Mouse (Mus musculus): ENCODE results near the gene Ubqln1. TPM values are rescaled to one million over a fixed set of nuclear protein-coding genes. Genes with fewer than 3 reads are reported as not detected.

Ubqln1 gene
- total and polyA plus RNA-seq, 3 experiments = 78.1 to 105 (median 84.0) TPM

DNA sequence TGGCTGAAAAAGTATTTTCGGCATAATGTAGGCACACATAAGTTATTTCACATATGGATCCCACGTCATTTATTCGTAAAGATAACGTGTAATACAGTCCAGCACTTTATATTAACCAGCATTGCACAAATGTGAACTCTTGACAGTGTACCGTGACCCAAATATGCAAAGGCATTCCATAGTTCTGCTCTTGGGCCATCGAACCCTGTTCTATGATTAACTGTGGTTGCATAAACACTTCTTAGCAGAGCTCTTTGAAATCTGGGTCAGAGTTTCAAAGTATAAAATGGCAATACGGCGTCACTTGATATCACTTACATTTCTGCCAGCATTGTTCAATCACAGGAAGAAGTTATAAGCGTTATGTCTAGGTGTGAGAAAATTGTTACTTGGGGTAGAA is 942 bp upstream of the Ubqln1 start:
- Histone ChIP-seq H3K4me1 (ENCODE audit: insufficient read depth, low read depth, low read length) (peaks cover 32% of the 10 kb centered on the region), H3K9me3 (replicated peaks) (no peaks in the 10 kb centered on the region), H3K27me3 (ENCODE audit: insufficient read depth, low read length) (0 out of 2 replicates have a peak, but pooled peaks cover 2% of the 10 kb centered on the region), H3K36me3 (replicated peaks) (peaks cover 13% of the 10 kb centered on the region), H3K4me3 (ENCODE audit: low read depth, low read length) (peak overlapping the region; percentile 96)
- no peak for TF ChIP-seq TAL1 (conservative IDR thresholded peaks at IDR 0.05; ENCODE audit: low read depth, low read length)
- no peak for TF ChIP-seq GATA1 (IDR thresholded peaks at IDR 0.05; ENCODE audit: borderline replicate concordance, low read length)
- TF ChIP-seq POLR2AphosphoS5 (IDR thresholded peaks at IDR 0.05; ENCODE audit: insufficient replicate concordance, low read depth, low read length) = no peak
- TF ChIP-seq GATA2 (IDR thresholded peaks at IDR 0.05; ENCODE audit: borderline replicate concordance, low read depth, low read length) = no peak
- TF ChIP-seq CTCF (IDR thresholded peaks at IDR 0.05; ENCODE audit: low read depth, low read length) = no peak
- DNase-seq (ENCODE audit: low spot score) = no peak
- ATAC-seq (ENCODE audit: extremely low read depth, insufficient number of reproducible peaks, low FRiP score, poor library complexity, severe bottlenecking) = no peak

DNA sequence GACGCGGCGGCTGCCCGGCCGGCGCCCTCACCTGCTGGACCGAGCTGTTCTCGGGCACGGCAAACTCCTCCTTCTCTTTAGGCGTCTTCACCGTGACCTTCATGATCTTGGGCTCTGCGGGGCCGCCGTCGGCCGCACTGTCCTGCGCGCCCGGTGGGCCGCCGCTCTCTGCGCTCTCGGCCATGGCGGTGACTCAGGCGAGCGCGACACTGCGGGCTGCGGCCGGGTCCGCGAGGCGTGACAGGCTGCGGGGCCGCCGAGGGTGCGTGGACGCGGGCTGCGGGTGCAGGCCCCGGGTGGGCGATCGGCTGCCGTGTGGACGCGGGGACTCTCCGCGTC is 231 bp downstream of the Ubqln1 start:
- TF ChIP-seq GATA2 (IDR thresholded peaks at IDR 0.05; ENCODE audit: borderline replicate concordance, low read depth, low read length) (no peak), POLR2AphosphoS5 (IDR thresholded peaks at IDR 0.05; ENCODE audit: insufficient replicate concordance, low read depth, low read length) (no peak)
- Histone ChIP-seq H3K4me3 (ENCODE audit: low read depth, low read length) (peak overlapping the region; percentile 96), H3K27me3 (ENCODE audit: insufficient read depth, low read length) (no peaks in the 10 kb centered on the region), H3K9me3 (replicated peaks) (no peaks in the 10 kb centered on the region), H3K4me1 (ENCODE audit: insufficient read depth, low read depth, low read length) (peaks cover 40% of the 10 kb centered on the region), H3K36me3 (replicated peaks) (peaks cover 21% of the 10 kb centered on the region)
- DNase-seq (ENCODE audit: low spot score) (no peak), ATAC-seq (ENCODE audit: extremely low read depth, insufficient number of reproducible peaks, low FRiP score, poor library complexity, severe bottlenecking) (no peak)

GRCm38 (mm10) chr13:58214346-58215252 is 854 bp downstream of the Ubqln1 start:
- DNase-seq (ENCODE audit: low spot score) = peak; percentile 17
- Histone ChIP-seq H3K4me3 (ENCODE audit: low read depth, low read length) (peak overlapping the region; percentile 96), H3K27me3 (ENCODE audit: insufficient read depth, low read length) (no peaks in the 10 kb centered on the region), H3K36me3 (replicated peaks) (peaks cover 23% of the 10 kb centered on the region), H3K9me3 (replicated peaks) (no peaks in the 10 kb centered on the region), H3K4me1 (ENCODE audit: insufficient read depth, low read depth, low read length) (peaks cover 42% of the 10 kb centered on the region)
- no peak for ATAC-seq (ENCODE audit: extremely low read depth, insufficient number of reproducible peaks, low FRiP score, poor library complexity, severe bottlenecking)
- no peak for TF ChIP-seq TAL1 (conservative IDR thresholded peaks at IDR 0.05; ENCODE audit: low read depth, low read length)
- TF ChIP-seq CTCF (IDR thresholded peaks at IDR 0.05; ENCODE audit: low read depth, low read length) = no peak
- no peak for TF ChIP-seq GATA1 (IDR thresholded peaks at IDR 0.05; ENCODE audit: borderline replicate concordance, low read length)
- no peak for TF ChIP-seq GATA2 (IDR thresholded peaks at IDR 0.05; ENCODE audit: borderline replicate concordance, low read depth, low read length)
- no peak for TF ChIP-seq POLR2AphosphoS5 (IDR thresholded peaks at IDR 0.05; ENCODE audit: insufficient replicate concordance, low read depth, low read length)

DNA sequence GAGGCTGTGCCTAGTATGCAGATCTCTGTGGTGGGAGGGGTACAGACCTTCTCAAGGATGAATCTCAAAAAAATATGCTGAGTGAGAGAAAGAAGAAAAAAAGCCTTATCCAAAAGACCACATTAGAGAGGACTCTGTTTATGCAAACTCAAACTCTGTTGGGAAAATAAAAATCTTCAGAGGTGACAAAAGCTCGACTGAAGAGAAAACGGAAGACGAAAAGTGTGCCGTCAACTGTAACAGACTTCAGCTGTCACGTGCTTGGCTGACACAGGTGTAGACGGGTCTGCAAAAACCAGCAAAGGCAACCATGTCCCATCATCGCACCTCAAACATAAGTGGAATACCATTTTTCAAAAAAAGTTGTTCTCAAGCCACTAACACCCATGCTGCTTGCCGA is 1.7 kb downstream of the Ubqln1 start:
- Histone ChIP-seq H3K27me3 (ENCODE audit: insufficient read depth, low read length) (no peaks in the 10 kb centered on the region), H3K9me3 (replicated peaks) (no peaks in the 10 kb centered on the region), H3K36me3 (replicated peaks) (peaks cover 28% of the 10 kb centered on the region), H3K4me3 (ENCODE audit: low read depth, low read length) (no peak overlapping the region; the same call in 1 of the 2 replicates), H3K4me1 (ENCODE audit: insufficient read depth, low read depth, low read length) (peaks cover 43% of the 10 kb centered on the region)
- no peak for ATAC-seq (ENCODE audit: extremely low read depth, insufficient number of reproducible peaks, low FRiP score, poor library complexity, severe bottlenecking)
- no peak for TF ChIP-seq TAL1 (conservative IDR thresholded peaks at IDR 0.05; ENCODE audit: low read depth, low read length)
- no peak for TF ChIP-seq GATA1 (IDR thresholded peaks at IDR 0.05; ENCODE audit: borderline replicate concordance, low read length)
- no peak for TF ChIP-seq POLR2AphosphoS5 (IDR thresholded peaks at IDR 0.05; ENCODE audit: insufficient replicate concordance, low read depth, low read length)
- TF ChIP-seq GATA2 (IDR thresholded peaks at IDR 0.05; ENCODE audit: borderline replicate concordance, low read depth, low read length) = no peak
- no peak for TF ChIP-seq CTCF (IDR thresholded peaks at IDR 0.05; ENCODE audit: low read depth, low read length)
- no peak for DNase-seq (ENCODE audit: low spot score)

GRCm38 (mm10) chr13:58212530-58212929 is 2.9 kb downstream of the Ubqln1 start:
- DNase-seq (ENCODE audit: low spot score) (no peak), ATAC-seq (ENCODE audit: extremely low read depth, insufficient number of reproducible peaks, low FRiP score, poor library complexity, severe bottlenecking) (no peak)
- H3K4me3 ChIP-seq (ENCODE audit: low read depth, low read length) = no peak overlapping the region
- no peaks in the 10 kb centered on the region for H3K27me3 ChIP-seq (ENCODE audit: insufficient read depth, low read length)
- H3K9me3 ChIP-seq (replicated peaks) = no peaks in the 10 kb centered on the region
- peaks cover 35% of the 10 kb centered on the region for H3K36me3 ChIP-seq (replicated peaks)
- TF ChIP-seq TAL1 (conservative IDR thresholded peaks at IDR 0.05; ENCODE audit: low read depth, low read length) (no peak), GATA2 (IDR thresholded peaks at IDR 0.05; ENCODE audit: borderline replicate concordance, low read depth, low read length) (no peak), POLR2AphosphoS5 (IDR thresholded peaks at IDR 0.05; ENCODE audit: insufficient replicate concordance, low read depth, low read length) (no peak), GATA1 (IDR thresholded peaks at IDR 0.05; ENCODE audit: borderline replicate concordance, low read length) (no peak), CTCF (IDR thresholded peaks at IDR 0.05; ENCODE audit: low read depth, low read length) (no peak)
- peaks cover 48% of the 10 kb centered on the region for H3K4me1 ChIP-seq (ENCODE audit: insufficient read depth, low read depth, low read length)

DNA sequence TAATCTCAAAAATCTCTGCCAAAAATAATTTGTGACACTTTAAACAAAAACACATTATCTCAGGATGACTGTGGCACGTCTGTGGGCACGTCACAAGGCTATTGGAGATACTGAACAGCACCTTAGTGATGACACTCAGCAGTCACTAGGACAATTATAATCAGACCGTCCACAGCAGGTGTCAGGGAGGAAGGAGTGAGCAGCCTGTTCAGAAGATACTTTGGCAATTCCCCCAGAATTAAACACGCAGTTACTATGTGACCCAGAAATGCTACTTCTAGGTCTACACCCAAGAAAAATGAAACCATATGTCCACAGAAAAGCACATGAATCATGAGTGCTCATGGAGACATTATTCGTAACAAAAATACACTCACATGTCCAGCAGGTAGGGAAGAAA is 5.0 kb downstream of the Ubqln1 start:
- DNase-seq (ENCODE audit: low spot score) (no peak), ATAC-seq (ENCODE audit: extremely low read depth, insufficient number of reproducible peaks, low FRiP score, poor library complexity, severe bottlenecking) (no peak)
- no peak overlapping the region for H3K4me3 ChIP-seq (ENCODE audit: low read depth, low read length)
- TF ChIP-seq GATA2 (IDR thresholded peaks at IDR 0.05; ENCODE audit: borderline replicate concordance, low read depth, low read length) = no peak
- no peak for TF ChIP-seq GATA1 (IDR thresholded peaks at IDR 0.05; ENCODE audit: borderline replicate concordance, low read length)
- no peak for TF ChIP-seq CTCF (IDR thresholded peaks at IDR 0.05; ENCODE audit: low read depth, low read length)
- no peak for TF ChIP-seq POLR2AphosphoS5 (IDR thresholded peaks at IDR 0.05; ENCODE audit: insufficient replicate concordance, low read depth, low read length)
- TF ChIP-seq TAL1 (conservative IDR thresholded peaks at IDR 0.05; ENCODE audit: low read depth, low read length) = no peak
- H3K36me3 ChIP-seq (replicated peaks) = peaks cover 49% of the 10 kb centered on the region
- H3K9me3 ChIP-seq (replicated peaks) = no peaks in the 10 kb centered on the region
- no peaks in the 10 kb centered on the region for H3K27me3 ChIP-seq (ENCODE audit: insufficient read depth, low read length)
- H3K4me1 ChIP-seq (ENCODE audit: insufficient read depth, low read depth, low read length) = peaks cover 43% of the 10 kb centered on the region

Measured in G1E (cell line).